Mouse (Mus musculus) embryonic fibroblast, embryonic 13.5 days (primary cell): ENCODE measurements around the gene Sult2b1.

Experiments
- CTCF ChIP-seq: IDR thresholded peaks from 2 replicates; pipeline ENCODE4 v1.5.1; 2011; ENCODE audit warnings: mild to moderate bottlenecking, control low read depth, low read length, moderate library complexity, borderline replicate concordance; ENCODE audit not compliant: insufficient read depth
- POLR2A ChIP-seq: IDR thresholded peaks from 2 replicates; pipeline ENCODE4 v1.6.1; 2011; ENCODE audit warnings: low read depth, mild to moderate bottlenecking, control low read depth, low read length, moderate library complexity

- TF ChIP-seq CTCF, result no peak
- no peak for TF ChIP-seq POLR2A
Measured at GRCm38 (mm10) chr7:45808471-45808870, 24.0 kb upstream of the Sult2b1 start.
